Mouse (Mus musculus) kidney, embryonic 16.5 days (tissue): ENCODE measurements around the gene Kcnt2. TPM values are rescaled to one million over a fixed set of nuclear protein-coding genes. Genes with fewer than 3 reads are reported as not detected.
A peak's percentile ranks its signal among the peaks of the same experiment; 100 is the strongest.

ENCODE experiments used
- ATAC-seq: fragments of 200-750 bp; cut with Nextera tagmentation; 2 replicates; pipeline ENCODE4 v1.8.0; 2017; ENCODE audit warnings: moderate TSS enrichment; ENCODE audit not compliant: low FRiP score, low TSS enrichment
- H3K27ac ChIP-seq: fragments of 300-500 bp; sonication (generic); 2 replicates; pipeline ENCODE4 v1.5.1; 2014; ENCODE audit warnings: low read length
- H3K27me3 ChIP-seq: fragments of 300-500 bp; sonication (generic); 2 replicates; pipeline ENCODE4 v1.6.1; 2014; ENCODE audit warnings: low read length, control low read depth, mixed read lengths; ENCODE audit not compliant: insufficient read depth
- H3K36me3 ChIP-seq: fragments of 300-500 bp; sonication (generic); 2 replicates; pipeline ENCODE4 v1.6.1; 2014; ENCODE audit warnings: low read length, control low read depth, mixed read lengths; ENCODE audit not compliant: insufficient read depth
- H3K4me1 ChIP-seq: fragments of 300-500 bp; sonication (generic); 2 replicates; pipeline ENCODE4 v1.6.1; 2014; ENCODE audit warnings: low read length, control low read depth, mixed read lengths; ENCODE audit not compliant: insufficient read depth
- H3K4me2 ChIP-seq: fragments of 300-500 bp; sonication (generic); replicated peaks from 2 replicates; pipeline ENCODE4 v1.6.1; 2014; ENCODE audit warnings: low read depth, low read length
- H3K4me3 ChIP-seq: fragments of 300-500 bp; sonication (generic); 2 replicates; pipeline ENCODE4 v1.5.1; 2014; ENCODE audit warnings: mild to moderate bottlenecking, low read length
- H3K9ac ChIP-seq: fragments of 300-500 bp; sonication (generic); replicated peaks from 2 replicates; pipeline ENCODE4 v1.6.1; 2014; ENCODE audit warnings: low read length
- H3K9me3 ChIP-seq: fragments of 300-500 bp; sonication (generic); 2 replicates; pipeline ENCODE4 v1.6.1; 2016; ENCODE audit warnings: low read length, control low read depth
- WGBS: fragments of 180-500 bp; shearing (Covaris S2); extraction: QIAGEN DNeasy Blood & Tissue Kit; methylation state at CpG from one replicate; pipeline ENCODE4 v1.1.7; 2014; 5-methylcytosine and 5-hydroxymethylcytosine counted together
- polyA plus RNA-seq: library from polyadenylated mRNA; unstranded; fragments of >200 nt; fragmentation: Nextera tagmentation; extraction: Ambion mirVana; gene quantifications from 2 replicates; pipeline ENCODE4 v1.2.1, GENCODE M21; 2015

Gene Kcnt2
- polyA plus RNA-seq, 1 experiment from 2014 or later: 2.8 TPM

- Histone ChIP-seq H3K36me3 (no peaks in the 10 kb centered on the region), H3K27me3 (no peaks in the 10 kb centered on the region), H3K27ac (no peak overlapping the region), H3K4me1 (no peaks in the 10 kb centered on the region), H3K9me3 (no peaks in the 10 kb centered on the region), H3K4me3 (no peak overlapping the region), H3K4me2 (no peak overlapping the region), H3K9ac (no peak overlapping the region)
- 31% methylated on average over 4 of the region's 4 CpGs for WGBS
- no peak for ATAC-seq
Observed at GRCm38 (mm10) chr1:140531285-140531908, 285.4 kb downstream of the Kcnt2 start.

DNA sequence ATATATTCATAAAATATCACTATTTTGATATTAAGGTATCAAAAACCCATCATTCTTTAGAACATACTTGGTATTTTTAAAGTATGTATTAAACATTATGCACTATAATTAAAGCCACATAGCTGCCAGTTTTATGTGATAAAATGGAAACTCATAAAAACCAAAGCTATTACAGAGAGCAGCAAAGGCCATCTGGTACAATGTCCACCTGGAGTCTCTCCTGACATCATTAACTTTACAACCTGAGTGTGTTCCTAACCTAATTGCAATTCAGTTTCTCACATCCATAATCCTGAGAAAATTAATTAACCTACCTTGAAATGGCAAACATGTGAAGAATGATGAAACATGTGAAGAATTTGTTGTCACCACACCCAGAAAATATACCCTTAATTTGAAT lies 288.9 kb downstream of the Kcnt2 start:
- H3K9me3 ChIP-seq: no peaks in the 10 kb centered on the region
- no peak overlapping the region for H3K4me2 ChIP-seq
- no peaks in the 10 kb centered on the region for H3K4me1 ChIP-seq
- no peak overlapping the region for H3K4me3 ChIP-seq
- no peak overlapping the region for H3K9ac ChIP-seq
- no peaks in the 10 kb centered on the region for H3K36me3 ChIP-seq
- no peak for ATAC-seq
- H3K27ac ChIP-seq: no peak overlapping the region
- no peaks in the 10 kb centered on the region for H3K27me3 ChIP-seq

DNA sequence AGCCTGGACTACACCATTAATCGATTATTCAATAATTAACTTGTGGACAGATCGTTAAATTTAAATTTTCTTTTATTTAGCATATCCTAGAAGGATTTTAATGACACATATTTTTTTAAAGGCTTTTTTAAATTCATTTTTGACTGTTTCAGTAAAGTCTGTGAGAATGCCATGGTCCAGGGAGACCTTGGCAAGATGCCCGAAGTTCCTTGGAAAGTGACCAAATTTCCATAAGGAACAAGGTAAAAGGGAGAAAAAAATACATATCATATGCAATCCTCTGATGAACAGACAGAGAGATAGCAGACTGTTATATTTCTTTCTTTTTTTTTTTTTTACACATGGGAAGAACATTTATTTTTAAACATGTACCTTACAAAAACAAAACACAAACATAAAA lies 296.1 kb downstream of the Kcnt2 start:
- no peak overlapping the region for H3K27ac ChIP-seq
- no peak overlapping the region for H3K4me2 ChIP-seq
- no peaks in the 10 kb centered on the region for H3K4me1 ChIP-seq
- H3K36me3 ChIP-seq: no peaks in the 10 kb centered on the region
- no peak for ATAC-seq
- 81% methylated on average over 3 of the region's 3 CpGs for WGBS
- H3K9ac ChIP-seq: no peak overlapping the region
- H3K27me3 ChIP-seq: no peaks in the 10 kb centered on the region
- no peaks in the 10 kb centered on the region for H3K9me3 ChIP-seq
- H3K4me3 ChIP-seq: no peak overlapping the region

GRCm38 (mm10) chr1:140548711-140549110 lies 302.8 kb downstream of the Kcnt2 start:
- Histone ChIP-seq H3K9me3 (no peaks in the 10 kb centered on the region), H3K4me3 (no peak overlapping the region), H3K4me2 (no peak overlapping the region), H3K9ac (no peak overlapping the region), H3K36me3 (no peaks in the 10 kb centered on the region), H3K27me3 (no peaks in the 10 kb centered on the region), H3K4me1 (no peaks in the 10 kb centered on the region), H3K27ac (no peak overlapping the region)
- no peak for ATAC-seq

DNA sequence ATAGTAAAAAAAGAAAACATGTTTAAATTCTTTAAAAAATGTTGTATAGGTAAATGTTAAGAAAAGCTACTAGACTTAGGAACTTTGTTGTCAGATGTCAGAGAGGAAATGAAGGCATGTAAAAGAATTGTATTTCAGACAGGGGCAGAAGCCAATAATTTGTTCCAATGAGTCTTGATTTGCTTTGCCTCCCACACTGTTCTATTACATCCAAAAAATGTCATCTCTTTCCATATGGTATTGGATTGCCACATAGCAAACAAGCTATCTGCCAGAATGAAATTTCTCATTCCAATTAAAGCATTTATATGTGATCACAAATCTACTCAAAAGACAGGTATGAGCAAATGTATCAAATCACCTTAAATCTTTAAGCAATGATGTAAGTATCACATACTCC lies 314.8 kb downstream of the Kcnt2 start:
- no peak overlapping the region for H3K9ac ChIP-seq
- no peak overlapping the region for H3K4me2 ChIP-seq
- H3K27me3 ChIP-seq: no peaks in the 10 kb centered on the region
- H3K9me3 ChIP-seq: no peaks in the 10 kb centered on the region
- no peak overlapping the region for H3K4me3 ChIP-seq
- no peaks in the 10 kb centered on the region for H3K4me1 ChIP-seq
- no peaks in the 10 kb centered on the region for H3K36me3 ChIP-seq
- H3K27ac ChIP-seq: no peak overlapping the region
- ATAC-seq: no peak

GRCm38 (mm10) chr1:140572141-140572540 lies 326.2 kb downstream of the Kcnt2 start:
- Histone ChIP-seq H3K4me1 (no peaks in the 10 kb centered on the region), H3K9ac (no peak overlapping the region), H3K4me3 (no peak overlapping the region), H3K4me2 (no peak overlapping the region), H3K27me3 (no peaks in the 10 kb centered on the region), H3K27ac (no peak overlapping the region), H3K9me3 (no peaks in the 10 kb centered on the region), H3K36me3 (no peaks in the 10 kb centered on the region)
- WGBS: 77% methylated on average over 7 of the region's 7 CpGs
- no peak for ATAC-seq

DNA sequence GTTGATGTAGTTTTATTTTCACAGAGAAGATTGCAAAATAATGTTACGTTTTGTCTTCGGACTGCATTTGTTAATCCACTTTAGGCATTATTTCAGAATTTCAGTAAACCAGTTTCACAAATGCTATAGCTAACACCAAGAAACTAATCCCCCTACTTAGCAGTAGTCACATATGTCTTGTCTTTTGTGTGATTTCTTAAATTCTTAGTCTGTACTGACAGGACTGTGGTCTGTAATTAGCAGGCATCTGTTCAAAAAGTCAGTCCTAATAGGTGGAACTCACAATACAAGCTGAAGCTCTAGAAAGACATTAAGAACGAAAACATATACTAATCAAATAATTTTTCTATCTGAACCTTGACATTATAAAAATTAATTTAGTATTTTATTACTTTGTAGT lies 332.6 kb downstream of the Kcnt2 start:
- H3K36me3 ChIP-seq: no peaks in the 10 kb centered on the region
- H3K9ac ChIP-seq: no peak overlapping the region
- no peak for ATAC-seq
- no peaks in the 10 kb centered on the region for H3K9me3 ChIP-seq
- H3K4me2 ChIP-seq: no peak overlapping the region
- WGBS: 90% methylated on average over 3 of the region's 3 CpGs
- H3K27ac ChIP-seq: no peak overlapping the region
- H3K27me3 ChIP-seq: no peaks in the 10 kb centered on the region
- H3K4me1 ChIP-seq: no peaks in the 10 kb centered on the region
- H3K4me3 ChIP-seq: no peak overlapping the region

GRCm38 (mm10) chr1:140588302-140588701 lies 342.3 kb downstream of the Kcnt2 start:
- 70% methylated on average over 3 of the region's 3 CpGs for WGBS
- H3K36me3 ChIP-seq: no peaks in the 10 kb centered on the region
- no peak overlapping the region for H3K4me3 ChIP-seq
- no peak overlapping the region for H3K27ac ChIP-seq
- no peaks in the 10 kb centered on the region for H3K4me1 ChIP-seq
- H3K9me3 ChIP-seq: no peaks in the 10 kb centered on the region
- H3K4me2 ChIP-seq: no peak overlapping the region
- ATAC-seq: no peak
- no peak overlapping the region for H3K9ac ChIP-seq
- no peaks in the 10 kb centered on the region for H3K27me3 ChIP-seq

GRCm38 (mm10) chr1:140608765-140609297 lies 362.9 kb downstream of the Kcnt2 start:
- WGBS: 73% methylated on average over 4 of the region's 4 CpGs
- no peaks in the 10 kb centered on the region for H3K4me1 ChIP-seq
- H3K4me3 ChIP-seq: no peak overlapping the region
- H3K4me2 ChIP-seq: no peak overlapping the region
- H3K9me3 ChIP-seq: no peaks in the 10 kb centered on the region
- no peak overlapping the region for H3K27ac ChIP-seq
- no peaks in the 10 kb centered on the region for H3K27me3 ChIP-seq
- no peak for ATAC-seq
- no peak overlapping the region for H3K9ac ChIP-seq
- H3K36me3 ChIP-seq: no peaks in the 10 kb centered on the region

GRCm38 (mm10) chr1:140613101-140613500 lies 367.1 kb downstream of the Kcnt2 start:
- Histone ChIP-seq H3K27me3 (no peaks in the 10 kb centered on the region), H3K27ac (0 out of 2 replicates have a peak overlapping the region, but pooled peaks have one; percentile 19), H3K4me1 (no peaks in the 10 kb centered on the region), H3K4me2 (no peak overlapping the region), H3K36me3 (no peaks in the 10 kb centered on the region), H3K9me3 (no peaks in the 10 kb centered on the region), H3K9ac (no peak overlapping the region), H3K4me3 (no peak overlapping the region)
- peak; percentile 27; the same call in 1 of the 2 replicates for ATAC-seq
- WGBS: 50% methylated on average over 1 of the region's 1 CpGs
